Mouse (Mus musculus): ENCODE results near the gene AY074887. TPM values are rescaled to one million over a fixed set of nuclear protein-coding genes. Genes with fewer than 3 reads are reported as not detected.

Gene AY074887
- 0.72 and 1.1 TPM in 2 replicates for polyA plus RNA-seq (2015; fragmentation: Nextera tagmentation; extraction: Ambion mirVana)

GRCm38 (mm10) chr9:54950575-54951321 is at the start of gene AY074887, which contains the start of gene Psma4:
Gene AY074887 (minus strand): TSS chr9:54950998.
Gene Psma4 (plus strand): TSS chr9:54950790.
- under 1% methylated on average over 65 of the region's 65 CpGs for WGBS
- H3K4me2 ChIP-seq (ENCODE audit: low read length): peak within 1 kb of the TSS; percentile 72
- no peaks in the 10 kb centered on the region for H3K9me3 ChIP-seq (replicated peaks; ENCODE audit: low read length)
- TF ChIP-seq CTCF (IDR thresholded peaks at IDR 0.05; ENCODE audit: low read depth): no peak
- ATAC-seq (replicated peaks; ENCODE audit: low FRiP score, low read depth) (peak; percentile 98), DNase-seq (ENCODE audit: low spot score) (peak; percentile 97)
- H3K27me3 ChIP-seq (ENCODE audit: insufficient read depth, low read length): no peaks in the 10 kb centered on the region
- H3K9ac ChIP-seq (ENCODE audit: low read depth, low read length): peak within 1 kb of the TSS; percentile 85
- H3K36me3 ChIP-seq (ENCODE audit: insufficient read depth, low read length): peaks cover 24% of the 10 kb centered on the region
- H3K27ac ChIP-seq: peak within 1 kb of the TSS; percentile 84
- peaks cover 9% of the 10 kb centered on the region for H3K4me1 ChIP-seq (replicated peaks; ENCODE audit: insufficient read depth, low read length)
- H3K4me3 ChIP-seq (replicated peaks; ENCODE audit: low read depth, low read length): peak within 1 kb of the TSS; percentile 83

DNA sequence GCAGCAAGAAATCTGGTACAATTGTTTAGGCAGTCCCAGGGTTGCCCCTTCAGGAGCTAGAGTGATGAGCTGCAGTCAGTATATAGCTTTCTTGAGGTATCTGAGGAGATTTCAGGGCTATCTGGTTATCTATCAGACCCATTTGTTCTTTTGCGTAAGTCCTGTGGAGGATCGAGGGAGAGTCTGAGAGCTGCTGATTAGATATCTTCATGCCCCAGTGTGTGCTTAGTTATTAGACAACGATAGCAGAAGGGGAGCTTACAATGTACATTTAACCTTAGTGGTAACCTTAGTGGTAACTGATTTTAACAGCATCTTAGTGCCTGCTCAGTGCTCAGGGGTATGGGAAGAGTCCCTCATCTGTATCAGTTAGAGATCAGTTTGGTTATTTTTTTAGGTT is 44.8 kb upstream of the AY074887 start:
- Histone ChIP-seq H3K9me3 (replicated peaks; ENCODE audit: low read length) (no peaks in the 10 kb centered on the region), H3K4me2 (ENCODE audit: low read length) (no peak overlapping the region), H3K27me3 (ENCODE audit: insufficient read depth, low read length) (no peaks in the 10 kb centered on the region), H3K4me3 (replicated peaks; ENCODE audit: low read depth, low read length) (no peak overlapping the region), H3K27ac (no peak overlapping the region), H3K9ac (ENCODE audit: low read depth, low read length) (no peak overlapping the region), H3K4me1 (replicated peaks; ENCODE audit: insufficient read depth, low read length) (no peaks in the 10 kb centered on the region), H3K36me3 (ENCODE audit: insufficient read depth, low read length) (no peaks in the 10 kb centered on the region)
- no peak for TF ChIP-seq CTCF (IDR thresholded peaks at IDR 0.05; ENCODE audit: low read depth)
- no peak for DNase-seq (ENCODE audit: low spot score)
- WGBS: 82% methylated on average over 3 of the region's 3 CpGs
- ATAC-seq (replicated peaks; ENCODE audit: low FRiP score, low read depth): no peak

GRCm38 (mm10) chr9:54994381-54994780 is 43.6 kb upstream of the AY074887 start:
- 46% methylated on average over 3 of the region's 3 CpGs for WGBS

GRCm38 (mm10) chr9:54990362-54990761 is 39.6 kb upstream of the AY074887 start:
- ATAC-seq (replicated peaks; ENCODE audit: low FRiP score, low read depth) (no peak), DNase-seq (ENCODE audit: low spot score) (no peak)
- Histone ChIP-seq H3K27ac (no peak overlapping the region), H3K4me2 (ENCODE audit: low read length) (no peak overlapping the region), H3K9ac (ENCODE audit: low read depth, low read length) (no peak overlapping the region), H3K9me3 (replicated peaks; ENCODE audit: low read length) (no peaks in the 10 kb centered on the region), H3K4me1 (replicated peaks; ENCODE audit: insufficient read depth, low read length) (no peaks in the 10 kb centered on the region), H3K27me3 (ENCODE audit: insufficient read depth, low read length) (no peaks in the 10 kb centered on the region), H3K36me3 (ENCODE audit: insufficient read depth, low read length) (no peaks in the 10 kb centered on the region), H3K4me3 (replicated peaks; ENCODE audit: low read depth, low read length) (no peak overlapping the region)
- 81% methylated on average over 3 of the region's 3 CpGs for WGBS
- TF ChIP-seq CTCF (IDR thresholded peaks at IDR 0.05; ENCODE audit: low read depth): no peak

More at GRCm38 (mm10) chr9:54994381-54994780, 43.6 kb upstream of the AY074887 start:
- Histone ChIP-seq H3K9me3 (replicated peaks; ENCODE audit: low read length) (no peaks in the 10 kb centered on the region), H3K4me3 (replicated peaks; ENCODE audit: low read depth, low read length) (no peak overlapping the region), H3K27me3 (ENCODE audit: insufficient read depth, low read length) (no peaks in the 10 kb centered on the region), H3K27ac (no peak overlapping the region), H3K4me2 (ENCODE audit: low read length) (no peak overlapping the region), H3K36me3 (ENCODE audit: insufficient read depth, low read length) (no peaks in the 10 kb centered on the region), H3K4me1 (replicated peaks; ENCODE audit: insufficient read depth, low read length) (no peaks in the 10 kb centered on the region), H3K9ac (ENCODE audit: low read depth, low read length) (no peak overlapping the region)
- TF ChIP-seq CTCF (IDR thresholded peaks at IDR 0.05; ENCODE audit: low read depth): no peak
- ATAC-seq (replicated peaks; ENCODE audit: low FRiP score, low read depth) (no peak), DNase-seq (ENCODE audit: low spot score) (no peak)

GRCm38 (mm10) chr9:54982401-54982800 is 31.6 kb upstream of the AY074887 start:
- TF ChIP-seq CTCF (IDR thresholded peaks at IDR 0.05; ENCODE audit: low read depth): no peak
- peak overlapping the region; percentile 67; the same call in 1 of the 2 replicates for H3K4me3 ChIP-seq (replicated peaks; ENCODE audit: low read depth, low read length)
- no peaks in the 10 kb centered on the region for H3K36me3 ChIP-seq (ENCODE audit: insufficient read depth, low read length)
- H3K27me3 ChIP-seq (ENCODE audit: insufficient read depth, low read length): peaks cover 18% of the 10 kb centered on the region
- peaks cover 9% of the 10 kb centered on the region; the same call in 1 of the 2 replicates for H3K4me1 ChIP-seq (replicated peaks; ENCODE audit: insufficient read depth, low read length)
- H3K9ac ChIP-seq (ENCODE audit: low read depth, low read length): no peak overlapping the region
- H3K9me3 ChIP-seq (replicated peaks; ENCODE audit: low read length): no peaks in the 10 kb centered on the region
- DNase-seq (ENCODE audit: low spot score) (no peak), ATAC-seq (replicated peaks; ENCODE audit: low FRiP score, low read depth) (no peak)
- no peak overlapping the region for H3K27ac ChIP-seq
- H3K4me2 ChIP-seq (ENCODE audit: low read length): peak overlapping the region; percentile 94; the same call in 1 of the 2 replicates
- 8% methylated on average over 7 of the region's 7 CpGs for WGBS

DNA sequence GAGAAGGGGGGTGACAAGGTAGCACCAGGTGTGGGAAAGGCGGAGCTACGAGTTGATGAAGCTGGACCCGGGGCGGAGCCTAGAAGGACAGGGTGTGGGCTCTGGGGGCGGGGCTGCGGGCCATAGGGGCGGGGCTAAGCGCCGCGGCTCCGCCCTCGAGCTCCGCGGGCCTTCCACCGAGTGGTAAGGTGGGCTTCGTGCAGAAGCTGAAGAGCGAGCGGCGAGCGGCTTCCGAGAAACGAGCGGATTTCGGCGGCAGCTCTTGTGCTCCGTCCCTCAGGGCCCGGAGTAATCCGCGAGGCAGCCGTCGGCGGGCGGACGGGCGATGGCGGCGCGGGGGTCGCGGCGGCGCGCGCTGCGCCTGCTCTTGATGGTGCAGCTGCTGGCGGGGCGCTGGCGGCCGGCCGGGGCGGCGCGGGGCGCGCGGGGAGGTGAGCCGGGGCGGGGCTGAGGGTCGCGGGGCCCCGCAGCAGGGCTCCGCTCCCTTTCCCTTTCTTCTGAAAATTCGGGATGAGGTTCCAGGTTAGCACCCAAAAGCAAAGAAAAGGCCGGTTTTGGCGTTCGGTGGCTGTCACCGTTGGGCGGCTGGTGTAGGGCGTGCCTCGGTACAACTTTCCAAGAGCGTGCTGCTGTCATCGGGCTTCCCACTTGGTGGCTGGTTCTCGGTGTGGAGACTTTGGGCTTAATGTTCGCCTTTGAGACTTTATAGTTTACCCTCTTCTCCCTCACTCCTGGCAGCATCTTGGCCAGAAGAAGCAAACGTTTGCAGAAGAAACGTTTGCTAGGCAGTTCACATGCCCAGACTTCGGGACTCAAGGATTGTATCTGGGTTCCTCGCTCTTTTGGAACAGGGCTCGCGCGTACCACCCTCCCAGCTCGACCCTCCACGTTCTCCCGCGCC is 30.7 kb upstream of the AY074887 start:
- peak overlapping the region; percentile 67 for H3K4me3 ChIP-seq (replicated peaks; ENCODE audit: low read depth, low read length)
- H3K9ac ChIP-seq (ENCODE audit: low read depth, low read length): peak overlapping the region; percentile 42; the same call in 1 of the 2 replicates
- WGBS: under 1% methylated on average over 63 of the region's 85 CpGs
- no peak overlapping the region for H3K27ac ChIP-seq
- no peaks in the 10 kb centered on the region for H3K9me3 ChIP-seq (replicated peaks; ENCODE audit: low read length)
- peaks cover 9% of the 10 kb centered on the region; the same call in 1 of the 2 replicates for H3K4me1 ChIP-seq (replicated peaks; ENCODE audit: insufficient read depth, low read length)
- ATAC-seq (replicated peaks; ENCODE audit: low FRiP score, low read depth) (peak; percentile 73; the same call in 1 of the 2 replicates), DNase-seq (ENCODE audit: low spot score) (peak; percentile 44)
- no peaks in the 10 kb centered on the region for H3K36me3 ChIP-seq (ENCODE audit: insufficient read depth, low read length)
- TF ChIP-seq CTCF (IDR thresholded peaks at IDR 0.05; ENCODE audit: low read depth): no peak
- H3K4me2 ChIP-seq (ENCODE audit: low read length): peak overlapping the region; percentile 94
- H3K27me3 ChIP-seq (ENCODE audit: insufficient read depth, low read length): peaks cover 18% of the 10 kb centered on the region
